Mouse (Mus musculus): ENCODE data around the gene Ankrd52. TPM values are rescaled to one million over a fixed set of nuclear protein-coding genes. Genes with fewer than 3 reads are reported as not detected.

Ankrd52 gene
- polyA plus RNA-seq, 1 experiment from 2014 or later, result 12.3 TPM

GRCm38 (mm10) chr10:128445407-128445806, 68.5 kb downstream of the Ankrd52 start:
- H3K27ac ChIP-seq (ENCODE audit: low read depth, low read length), result no peak overlapping the region
- 88% methylated on average over 4 of the region's 4 CpGs for WGBS
- DNase-seq (ENCODE audit: low spot score) (no peak), ATAC-seq (ENCODE audit: low FRiP score) (no peak)
- no peaks in the 10 kb centered on the region for H3K27me3 ChIP-seq (ENCODE audit: control insufficient read depth, insufficient read depth, low read length)
- no peaks in the 10 kb centered on the region for H3K4me1 ChIP-seq (replicated peaks; ENCODE audit: control insufficient read depth, insufficient read depth, low read length)
- H3K36me3 ChIP-seq (ENCODE audit: control insufficient read depth, insufficient read depth, low read length), result no peaks in the 10 kb centered on the region; the same call in 1 of the 2 replicates
- H3K4me3 ChIP-seq (ENCODE audit: low read depth, low read length), result no peak overlapping the region
- no peak overlapping the region for H3K4me2 ChIP-seq (replicated peaks; ENCODE audit: low read depth, low read length)
- H3K9me3 ChIP-seq (ENCODE audit: control insufficient read depth, low read length), result no peaks in the 10 kb centered on the region
- no peak overlapping the region for H3K9ac ChIP-seq (ENCODE audit: low read depth, low read length)

DNA sequence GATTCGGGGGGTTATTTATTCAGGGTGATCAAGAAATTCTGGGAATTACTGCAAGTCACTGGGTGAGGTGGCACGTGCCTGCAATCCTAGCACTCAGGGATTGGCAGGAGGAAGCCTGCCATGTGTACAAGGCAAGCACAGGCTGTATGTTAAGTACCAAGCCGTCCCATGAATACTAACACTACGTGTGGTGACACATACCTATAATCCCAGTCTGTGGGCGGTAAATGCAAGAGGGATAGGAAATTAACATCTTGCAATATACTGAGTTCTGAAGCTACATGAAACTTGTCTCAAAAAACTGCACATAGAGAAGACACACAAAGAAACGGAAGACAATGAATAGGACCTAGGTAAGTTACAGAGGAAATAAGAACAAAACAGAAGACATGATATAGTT, 74.1 kb downstream of the Ankrd52 start:
- Histone ChIP-seq H3K9me3 (ENCODE audit: control insufficient read depth, low read length) (no peaks in the 10 kb centered on the region), H3K27ac (ENCODE audit: low read depth, low read length) (no peak overlapping the region), H3K9ac (ENCODE audit: low read depth, low read length) (no peak overlapping the region), H3K4me3 (ENCODE audit: low read depth, low read length) (no peak overlapping the region), H3K27me3 (ENCODE audit: control insufficient read depth, insufficient read depth, low read length) (no peaks in the 10 kb centered on the region), H3K36me3 (ENCODE audit: control insufficient read depth, insufficient read depth, low read length) (no peaks in the 10 kb centered on the region), H3K4me1 (replicated peaks; ENCODE audit: control insufficient read depth, insufficient read depth, low read length) (no peaks in the 10 kb centered on the region), H3K4me2 (replicated peaks; ENCODE audit: low read depth, low read length) (no peak overlapping the region)
- DNase-seq (ENCODE audit: low spot score), result no peak
- ATAC-seq (ENCODE audit: low FRiP score), result no peak
- WGBS, result 81% methylated on average over 6 of the region's 6 CpGs

- Histone ChIP-seq H3K27ac (ENCODE audit: low read depth, low read length) (no peak overlapping the region), H3K4me3 (ENCODE audit: low read depth, low read length) (no peak overlapping the region), H3K4me2 (replicated peaks; ENCODE audit: low read depth, low read length) (no peak overlapping the region), H3K36me3 (ENCODE audit: control insufficient read depth, insufficient read depth, low read length) (no peaks in the 10 kb centered on the region), H3K9me3 (ENCODE audit: control insufficient read depth, low read length) (no peaks in the 10 kb centered on the region), H3K9ac (ENCODE audit: low read depth, low read length) (no peak overlapping the region), H3K4me1 (replicated peaks; ENCODE audit: control insufficient read depth, insufficient read depth, low read length) (no peaks in the 10 kb centered on the region), H3K27me3 (ENCODE audit: control insufficient read depth, insufficient read depth, low read length) (no peaks in the 10 kb centered on the region)
- no peak for ATAC-seq (ENCODE audit: low FRiP score)
- DNase-seq (ENCODE audit: low spot score), result no peak
- WGBS, result 76% methylated on average over 3 of the region's 3 CpGs
Observed at GRCm38 (mm10) chr10:128454471-128454870, 77.6 kb downstream of the Ankrd52 start.

DNA sequence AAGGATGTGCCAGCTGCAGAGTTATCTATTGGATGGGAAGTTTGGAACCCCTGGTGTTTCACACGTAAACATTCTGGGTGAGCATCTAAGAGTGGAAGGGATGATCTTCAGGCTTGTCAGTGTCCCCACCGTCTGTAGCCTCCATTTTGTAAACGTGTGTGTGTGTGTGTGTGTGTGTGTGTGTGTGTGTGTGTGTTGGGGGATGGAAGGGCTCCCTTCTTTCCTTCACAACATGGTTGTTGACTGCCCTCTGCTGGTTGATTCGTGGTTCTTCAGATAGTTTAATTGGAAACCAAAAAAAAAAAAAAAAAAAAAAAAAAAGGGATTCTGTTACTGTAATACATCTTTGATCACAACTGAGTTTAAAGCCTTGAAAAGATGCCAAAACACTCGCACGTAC, 78.4 kb downstream of the Ankrd52 start:
- H3K4me2 ChIP-seq (replicated peaks; ENCODE audit: low read depth, low read length), result peak overlapping the region; percentile 24; the same call in 1 of the 2 replicates
- WGBS, result 2% methylated on average over 6 of the region's 6 CpGs
- H3K4me3 ChIP-seq (ENCODE audit: low read depth, low read length), result no peak overlapping the region; the same call in 1 of the 2 replicates
- ATAC-seq (ENCODE audit: low FRiP score) (no peak), DNase-seq (ENCODE audit: low spot score) (peak; percentile 88)
- H3K4me1 ChIP-seq (replicated peaks; ENCODE audit: control insufficient read depth, insufficient read depth, low read length), result no peaks in the 10 kb centered on the region
- no peaks in the 10 kb centered on the region for H3K27me3 ChIP-seq (ENCODE audit: control insufficient read depth, insufficient read depth, low read length)
- H3K36me3 ChIP-seq (ENCODE audit: control insufficient read depth, insufficient read depth, low read length), result no peaks in the 10 kb centered on the region
- no peak overlapping the region for H3K27ac ChIP-seq (ENCODE audit: low read depth, low read length)
- H3K9me3 ChIP-seq (ENCODE audit: control insufficient read depth, low read length), result no peaks in the 10 kb centered on the region
- H3K9ac ChIP-seq (ENCODE audit: low read depth, low read length), result no peak overlapping the region

GRCm38 (mm10) chr10:128457676-128458075, 80.8 kb downstream of the Ankrd52 start:
- no peak overlapping the region for H3K4me3 ChIP-seq (ENCODE audit: low read depth, low read length)
- WGBS, result 88% methylated on average over 6 of the region's 6 CpGs
- no peaks in the 10 kb centered on the region for H3K36me3 ChIP-seq (ENCODE audit: control insufficient read depth, insufficient read depth, low read length)
- no peak overlapping the region for H3K27ac ChIP-seq (ENCODE audit: low read depth, low read length)
- ATAC-seq (ENCODE audit: low FRiP score), result no peak
- H3K9me3 ChIP-seq (ENCODE audit: control insufficient read depth, low read length), result no peaks in the 10 kb centered on the region
- H3K27me3 ChIP-seq (ENCODE audit: control insufficient read depth, insufficient read depth, low read length), result no peaks in the 10 kb centered on the region
- no peak for DNase-seq (ENCODE audit: low spot score)
- H3K4me2 ChIP-seq (replicated peaks; ENCODE audit: low read depth, low read length), result no peak overlapping the region
- H3K9ac ChIP-seq (ENCODE audit: low read depth, low read length), result no peak overlapping the region
- H3K4me1 ChIP-seq (replicated peaks; ENCODE audit: control insufficient read depth, insufficient read depth, low read length), result 0 out of 2 replicates have a peak, but pooled peaks cover 2% of the 10 kb centered on the region

Other genes starting within 250 kb of the Ankrd52 start
- 18.9 and 19.5 TPM in 2 replicates for gene Rbms2, start 196.8 kb upstream of the Ankrd52 start, polyA plus RNA-seq (2014; fragmentation: Nextera tagmentation; extraction: Ambion mirVana)
- gene Gls2, start 182.7 kb upstream of the Ankrd52 start, polyA plus RNA-seq (2014; fragmentation: Nextera tagmentation; extraction: Ambion mirVana), result 1.3 and 1.5 TPM in 2 replicates
- gene Spryd4, start 165.3 kb upstream of the Ankrd52 start, polyA plus RNA-seq (2014; fragmentation: Nextera tagmentation; extraction: Ambion mirVana), result 25.2 and 31.1 TPM in 2 replicates
- 0.11 TPM in 1 of 2 replicates, not detected in the other for gene Mip, start 151.3 kb upstream of the Ankrd52 start, polyA plus RNA-seq (2014; fragmentation: Nextera tagmentation; extraction: Ambion mirVana)
- 43.1 and 43.8 TPM in 2 replicates for gene Timeless, start 145.1 kb upstream of the Ankrd52 start, polyA plus RNA-seq (2014; fragmentation: Nextera tagmentation; extraction: Ambion mirVana)
- gene Apon, start 123.0 kb upstream of the Ankrd52 start, polyA plus RNA-seq (2014; fragmentation: Nextera tagmentation; extraction: Ambion mirVana), result 0.17 and 0.36 TPM in 2 replicates
- gene Apof, start 108.4 kb upstream of the Ankrd52 start, polyA plus RNA-seq (2014; fragmentation: Nextera tagmentation; extraction: Ambion mirVana), result not detected in 2 replicates
- gene Stat2, start 106.6 kb upstream of the Ankrd52 start, polyA plus RNA-seq (2014; fragmentation: Nextera tagmentation; extraction: Ambion mirVana), result 15.4 and 17.3 TPM in 2 replicates
- 0.28 TPM in 1 of 2 replicates, not detected in the other for gene Il23a, start 78.4 kb upstream of the Ankrd52 start, polyA plus RNA-seq (2014; fragmentation: Nextera tagmentation; extraction: Ambion mirVana)
- 30.5 and 31.2 TPM in 2 replicates for gene Pan2, start 73.8 kb upstream of the Ankrd52 start, polyA plus RNA-seq (2014; fragmentation: Nextera tagmentation; extraction: Ambion mirVana)
- 229 and 245 TPM in 2 replicates for gene Cnpy2, start 54.7 kb upstream of the Ankrd52 start, polyA plus RNA-seq (2014; fragmentation: Nextera tagmentation; extraction: Ambion mirVana)
- gene Cs, start 39.4 kb upstream of the Ankrd52 start, polyA plus RNA-seq (2014; fragmentation: Nextera tagmentation; extraction: Ambion mirVana), result 242 and 254 TPM in 2 replicates
- gene Coq10a, start 8.1 kb upstream of the Ankrd52 start, polyA plus RNA-seq (2014; fragmentation: Nextera tagmentation; extraction: Ambion mirVana), result 23.8 and 24.5 TPM in 2 replicates
- not detected in 2 replicates for gene Slc39a5, start 24.1 kb downstream of the Ankrd52 start, polyA plus RNA-seq (2014; fragmentation: Nextera tagmentation; extraction: Ambion mirVana)
- 125 and 130 TPM in 2 replicates for gene Nabp2, start 34.4 kb downstream of the Ankrd52 start, polyA plus RNA-seq (2014; fragmentation: Nextera tagmentation; extraction: Ambion mirVana)
- gene Rnf41, start 34.5 kb downstream of the Ankrd52 start, polyA plus RNA-seq (2014; fragmentation: Nextera tagmentation; extraction: Ambion mirVana), result 44.2 and 44.7 TPM in 2 replicates
- gene Smarcc2, start 82.1 kb downstream of the Ankrd52 start, polyA plus RNA-seq (2014; fragmentation: Nextera tagmentation; extraction: Ambion mirVana), result 126 and 170 TPM in 2 replicates
- 742 and 751 TPM in 2 replicates for gene Myl6, start 117.0 kb downstream of the Ankrd52 start, polyA plus RNA-seq (2014; fragmentation: Nextera tagmentation; extraction: Ambion mirVana)
- 3.3 and 4.2 TPM in 2 replicates for gene Myl6b, start 121.6 kb downstream of the Ankrd52 start, polyA plus RNA-seq (2014; fragmentation: Nextera tagmentation; extraction: Ambion mirVana)
- gene Esyt1, start 148.8 kb downstream of the Ankrd52 start, polyA plus RNA-seq (2014; fragmentation: Nextera tagmentation; extraction: Ambion mirVana), result 12.6 and 15.7 TPM in 2 replicates
- gene Zc3h10, start 170.7 kb downstream of the Ankrd52 start, polyA plus RNA-seq (2014; fragmentation: Nextera tagmentation; extraction: Ambion mirVana), result 14.1 and 15.0 TPM in 2 replicates
- 2,785 and 2,836 TPM in 2 replicates for gene Rpl41, start 172.2 kb downstream of the Ankrd52 start, polyA plus RNA-seq (2014; fragmentation: Nextera tagmentation; extraction: Ambion mirVana)
- 220 and 243 TPM in 2 replicates for gene Pa2g4, start 188.9 kb downstream of the Ankrd52 start, polyA plus RNA-seq (2014; fragmentation: Nextera tagmentation; extraction: Ambion mirVana)
- 4.6 and 7.0 TPM in 2 replicates for gene Erbb3, start 212.5 kb downstream of the Ankrd52 start, polyA plus RNA-seq (2014; fragmentation: Nextera tagmentation; extraction: Ambion mirVana)
- 596 and 615 TPM in 2 replicates for gene Rps26, start 249.6 kb downstream of the Ankrd52 start, polyA plus RNA-seq (2014; fragmentation: Nextera tagmentation; extraction: Ambion mirVana)

Measured in hindbrain, embryonic 11.5 days (tissue).